26 mouse cellular contexts compared by ENCODE assay signal in genomic region chr4:26714437-26714836, GRCm38 (mm10).
DNase-seq lines count a peak whose midpoint lies in the region; TF ChIP-seq lines count a peak whose summit lies in the region.
"Had no signal": no experiment of that assay in that cellular context is flagged by ENCODE, and none has a peak within 500 bp of the region (broad histone marks: within the 10 kb centered on the region; RNA-seq: fewer than 3 reads in every experiment).

No protein-coding gene starts in this region.

- H3K4me3 ChIP-seq in layer of hippocampus, adult 2 months = no peak overlapping the region
- H3K4me3 ChIP-seq: embryonic facial prominence, embryonic 10.5 days; embryonic facial prominence, embryonic 13.5 days; erythroblast, embryonic 14.5 days; forebrain, embryonic 13.5 days; heart, embryonic 12.5 days; heart, embryonic 15.5 days; hindbrain, embryonic 10.5 days; hindbrain, embryonic 13.5 days had no signal

- peak overlapping the region; percentile 86 for H3K27ac ChIP-seq in layer of hippocampus, adult 2 months
- H3K27ac ChIP-seq: embryonic facial prominence, embryonic 10.5 days; embryonic facial prominence, embryonic 13.5 days; forebrain, embryonic 13.5 days; heart, embryonic 15.5 days; hindbrain, embryonic 10.5 days; hindbrain, embryonic 13.5 days had no signal

- peak; percentile 43 to 87 for DNase-seq in layer of hippocampus, adult 18-20 months (ENCODE audit: low spot score in 2 of 2)
- no peak for DNase-seq in layer of hippocampus, postnatal 10 days (ENCODE audit: low spot score in 2 of 2)
- DNase-seq in layer of hippocampus, adult 2 months (ENCODE audit: low spot score in 2 of 2) = peak; percentile 62 to 66
- peak; percentile 83 for DNase-seq in layer of hippocampus, adult 9-11 months
- no peak for DNase-seq in urinary bladder, postnatal 36 days (ENCODE audit: low spot score in 2 of 2)
- no peak for DNase-seq in adrenal gland, adult 2 months
- DNase-seq: adrenal gland, adult 8-10 months; adrenal gland, postnatal 25 days; cerebellum, adult 11 months; cerebellum, adult 2 months; cerebellum, adult 9-11 months; cerebellum, postnatal 36 days; embryo, embryonic 11 days; forebrain, postnatal 0 days; gastrocnemius, postnatal 25 days; heart, adult 18-20 months; heart, postnatal 10 days; heart, postnatal 36 days had no signal

- TF ChIP-seq CTCF in layer of hippocampus, adult 2 months (conservative IDR thresholded peaks at IDR 0.05) = no peak

Comparison
In these comparisons a context has a peak if more than half of its experiments do, and no peak if none do; other contexts are left out.
1. DNase-seq: peak in layer of hippocampus, adult 18-20 months (2 of 2), layer of hippocampus, adult 2 months (2 of 2) and layer of hippocampus, adult 9-11 months (single experiment); none in layer of hippocampus, postnatal 10 days (0 of 2), urinary bladder, postnatal 36 days (0 of 2) and adrenal gland, adult 2 months (single experiment).